Mouse (Mus musculus): ENCODE results near the gene Ccdc63. TPM values are rescaled to one million over a fixed set of nuclear protein-coding genes. Genes with fewer than 3 reads are reported as not detected.

The Ccdc63 gene
- total RNA-seq, 2 experiments from 2014 or later, result not detected

DNA sequence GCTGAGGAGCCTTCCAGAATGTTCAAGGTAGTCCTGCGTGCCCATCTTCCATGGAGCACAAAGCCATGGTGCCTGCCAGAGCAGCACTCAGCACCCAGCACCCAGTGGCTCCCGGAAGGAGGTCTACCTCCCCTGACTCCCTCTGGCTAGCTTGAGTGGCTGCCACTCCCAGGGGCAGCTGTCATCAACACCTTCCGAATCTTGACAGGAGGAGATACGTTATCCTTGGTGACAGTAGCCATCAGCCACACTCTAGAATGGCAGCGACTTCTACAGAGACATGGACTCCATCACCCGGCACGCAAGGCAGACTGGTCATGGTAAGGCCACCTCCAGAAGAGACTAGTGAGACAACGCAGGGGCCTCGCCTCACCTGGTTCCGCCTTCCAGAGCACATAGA is 46.2 kb downstream of the Ccdc63 start:
- DNase-seq (ENCODE audit: low spot score), result no peak
- intact Hi-C loops (cut with DNase I), result loop anchor here (5.0 kb wide), 1 partner anchor 92 kb away; no protein-coding TSS in a partner anchor

DNA sequence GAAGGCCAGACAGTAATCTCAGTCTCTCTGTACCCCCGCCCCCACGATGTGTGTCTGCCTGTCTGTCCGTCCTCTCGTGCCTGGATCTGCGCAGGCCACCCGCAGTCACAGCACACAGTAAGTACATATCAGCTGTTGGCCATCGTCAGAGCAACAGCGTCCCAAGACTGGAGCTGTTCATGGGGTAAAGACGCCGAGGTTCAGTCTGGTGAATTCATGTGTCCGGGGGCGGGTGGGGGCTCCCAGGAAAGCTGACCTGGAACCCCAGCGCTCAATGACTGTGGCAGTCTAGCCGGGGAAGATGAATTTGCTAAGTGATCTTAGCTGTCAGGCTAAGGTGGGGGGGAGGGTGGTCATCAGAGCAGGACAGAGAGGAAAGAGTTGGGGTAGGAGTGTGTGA is 46.9 kb downstream of the Ccdc63 start:
- DNase-seq (ENCODE audit: low spot score), result no peak
- intact Hi-C loops (cut with DNase I), result loop anchor here (5.0 kb wide), 1 partner anchor 91 kb away; no protein-coding TSS in a partner anchor

DNA sequence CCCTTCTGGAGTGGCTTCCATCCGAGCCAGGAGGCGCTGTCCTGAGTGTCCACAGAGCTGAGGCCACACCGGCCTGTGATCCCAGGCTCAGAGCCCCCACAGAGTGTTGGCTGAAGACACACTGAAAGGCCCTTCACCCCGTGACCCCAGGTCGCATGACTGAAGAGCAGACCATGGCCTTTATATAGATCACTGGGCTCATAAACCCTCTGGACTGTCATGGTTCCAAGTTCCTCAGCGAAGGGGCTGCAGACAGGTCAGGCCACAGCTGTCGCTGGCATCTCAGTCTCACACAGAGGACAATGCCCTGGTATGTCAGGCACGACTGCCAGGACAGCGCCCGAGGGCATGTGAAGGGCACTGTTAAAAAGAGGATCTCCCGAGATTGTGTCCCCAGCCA is 47.8 kb downstream of the Ccdc63 start:
- intact Hi-C loops (cut with DNase I), result loop anchor here (5.0 kb wide), 1 partner anchor 90 kb away; no protein-coding TSS in a partner anchor
- peak; percentile 37 for DNase-seq (ENCODE audit: low spot score)

DNA sequence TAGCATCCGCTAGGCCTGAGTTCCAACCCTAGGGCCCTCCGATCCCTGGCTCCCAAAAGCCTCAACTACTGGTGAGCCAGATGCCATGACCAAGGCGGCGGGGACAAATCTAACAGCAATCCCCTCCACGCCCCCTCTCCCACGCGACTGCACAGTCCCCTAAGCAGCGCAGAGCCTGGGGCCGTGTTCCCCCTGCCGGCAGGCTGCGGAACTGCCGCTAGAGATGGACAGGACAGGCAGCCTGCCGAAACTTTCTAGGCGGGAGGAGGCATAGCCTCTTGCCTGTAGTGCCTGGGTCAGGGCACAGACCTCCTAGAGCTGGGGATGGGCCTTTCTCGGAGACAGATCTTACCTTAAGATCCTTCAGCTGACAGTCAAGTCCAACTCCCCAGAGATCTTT is 49.6 kb downstream of the Ccdc63 start:
- DNase-seq (ENCODE audit: low spot score), result no peak
- intact Hi-C loops (cut with DNase I), result loop anchor here (5.0 kb wide), 1 partner anchor 89 kb away; no protein-coding TSS in a partner anchor

DNA sequence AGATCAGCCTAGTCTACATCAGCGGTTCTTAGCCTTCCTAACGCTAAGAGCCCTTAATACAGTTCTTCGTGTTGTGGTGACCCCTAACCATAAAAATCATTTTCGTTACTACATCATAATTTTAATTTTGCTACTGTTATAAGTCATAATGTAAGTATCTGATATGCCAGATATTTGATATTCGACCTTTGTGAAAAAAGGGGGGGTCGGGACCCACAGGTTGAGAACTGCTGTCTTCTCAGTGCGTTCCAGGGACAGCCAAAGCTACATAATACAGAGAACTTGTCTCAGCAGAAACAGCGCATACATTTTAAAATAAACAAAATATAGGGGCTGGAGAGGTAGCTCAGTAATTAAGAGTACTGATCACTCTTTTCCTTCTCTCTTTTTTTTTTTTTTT is 51.0 kb downstream of the Ccdc63 start:
- DNase-seq (ENCODE audit: low spot score), result no peak
- intact Hi-C loops (cut with DNase I), result loop anchor here (1.0 to 5.0 kb wide), 5 partner anchors 37 to 217 kb away; partner anchors contain the start of gene Cux2

DNA sequence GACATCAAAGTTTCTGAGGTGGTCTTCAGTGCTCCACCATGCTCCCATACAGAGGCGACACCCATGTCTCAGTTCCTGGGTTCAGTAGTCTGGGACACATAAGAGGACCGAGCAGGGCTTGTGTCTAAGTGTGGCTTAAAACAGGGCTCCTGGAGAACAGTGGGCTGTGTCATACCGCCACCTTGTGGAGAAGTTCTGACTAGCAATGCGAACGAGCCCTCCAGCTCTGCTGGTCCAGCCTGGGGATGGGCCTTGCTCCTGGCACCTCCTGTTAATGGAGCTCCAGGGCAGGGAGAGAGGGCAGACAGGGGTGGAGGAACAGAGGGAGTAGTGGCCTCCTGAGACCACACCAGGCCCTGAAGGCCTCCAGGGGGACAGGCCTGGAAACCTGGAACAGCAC is 51.7 kb downstream of the Ccdc63 start:
- intact Hi-C loops (cut with DNase I), result loop anchor here (1.0 to 5.0 kb wide), 4 partner anchors 37 to 217 kb away; partner anchors contain the start of gene Cux2

DNA sequence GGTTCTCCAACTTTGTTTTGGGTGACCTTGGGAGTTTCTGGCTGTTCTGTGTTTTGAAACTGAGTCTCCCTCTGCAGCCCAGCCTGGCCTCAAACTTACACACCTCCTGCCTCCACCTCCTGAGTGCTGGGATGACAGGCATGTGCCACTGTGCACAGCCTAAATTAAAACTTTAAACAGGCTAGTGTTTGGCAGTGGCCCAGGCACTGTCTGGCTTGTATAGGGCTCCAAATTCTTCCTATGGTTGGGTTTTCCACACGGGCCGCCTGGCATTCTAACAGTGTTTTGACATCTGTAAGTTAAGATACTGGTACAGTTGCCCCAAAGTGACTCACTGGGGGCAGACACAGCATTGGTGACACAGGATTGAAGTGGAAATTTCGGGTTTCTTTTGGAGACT is 54.5 kb downstream of the Ccdc63 start:
- intact Hi-C loops (cut with DNase I), result loop anchor here (5.0 kb wide), 2 partner anchors 34 to 194 kb away; partner anchors contain the start of gene Cux2
- no peak for DNase-seq (ENCODE audit: low spot score)

More for the DNA sequence above, 51.7 kb downstream of the Ccdc63 start:
- DNase-seq (ENCODE audit: low spot score), result peak; percentile 48

DNA sequence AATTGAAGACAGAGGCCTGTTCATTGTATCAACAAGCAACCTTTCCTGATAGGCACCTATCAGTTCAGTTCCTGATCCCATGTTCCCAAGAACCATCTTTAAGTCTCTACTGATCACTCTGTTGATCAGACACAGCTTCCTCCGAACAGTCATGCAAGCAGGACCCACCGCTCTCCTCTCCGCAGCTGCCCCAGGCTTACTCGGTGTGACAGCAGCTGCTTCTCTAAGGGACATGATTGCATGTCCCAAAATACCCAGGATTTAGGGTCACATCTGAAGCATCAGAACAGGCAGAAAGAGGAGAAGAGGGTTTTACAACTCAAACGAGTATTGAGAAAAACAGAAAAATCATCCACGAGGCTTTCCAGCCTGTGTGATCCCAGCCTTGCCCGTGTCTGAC is 55.3 kb downstream of the Ccdc63 start:
- intact Hi-C loops (cut with DNase I), result loop anchor here (5.0 kb wide), 2 partner anchors 33 to 193 kb away; partner anchors contain the start of gene Cux2
- no peak for DNase-seq (ENCODE audit: low spot score)

DNA sequence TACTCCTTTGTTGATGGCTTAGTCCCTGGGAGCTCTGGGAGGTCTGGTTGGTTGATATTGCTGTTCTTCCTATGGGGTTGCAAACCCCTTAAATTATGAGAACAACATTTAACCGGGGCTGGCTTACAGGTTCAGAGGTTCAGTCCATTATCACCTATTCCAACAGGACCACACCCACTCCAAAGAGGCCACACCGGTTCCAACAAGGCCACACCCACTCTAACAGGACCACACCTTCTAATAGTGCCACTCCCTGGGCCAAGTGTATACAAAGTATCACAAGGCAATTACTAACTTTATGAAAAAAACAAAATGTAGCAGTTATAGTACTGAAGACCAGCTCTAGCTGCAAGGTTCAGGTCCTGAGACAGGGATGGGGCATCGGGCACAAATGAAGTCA is 56.2 kb downstream of the Ccdc63 start:
- intact Hi-C loops (cut with DNase I), result no loop called here
- DNase-seq (ENCODE audit: low spot score), result no peak

DNA sequence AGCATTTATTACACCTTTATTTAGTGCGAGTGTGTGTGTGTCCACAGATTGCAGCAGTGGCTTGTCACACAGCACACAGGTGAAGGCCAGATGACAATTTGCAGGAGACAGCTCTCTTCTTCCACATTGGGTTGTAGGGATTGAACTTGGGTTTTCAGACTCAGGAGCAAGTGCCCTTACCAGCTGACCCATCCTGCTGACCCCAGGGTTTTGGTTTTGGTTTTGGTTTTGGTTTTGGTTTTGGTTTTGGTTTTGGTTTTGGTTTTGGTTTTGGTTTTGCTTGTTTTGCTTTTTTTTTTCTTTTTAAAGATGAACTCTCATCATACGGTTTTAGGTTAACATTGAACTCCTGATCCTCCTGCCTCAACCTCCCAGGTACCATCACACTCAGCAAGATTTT is 57.3 kb downstream of the Ccdc63 start:
- intact Hi-C loops (cut with DNase I), result no loop called here
- DNase-seq (ENCODE audit: low spot score), result no peak

DNA sequence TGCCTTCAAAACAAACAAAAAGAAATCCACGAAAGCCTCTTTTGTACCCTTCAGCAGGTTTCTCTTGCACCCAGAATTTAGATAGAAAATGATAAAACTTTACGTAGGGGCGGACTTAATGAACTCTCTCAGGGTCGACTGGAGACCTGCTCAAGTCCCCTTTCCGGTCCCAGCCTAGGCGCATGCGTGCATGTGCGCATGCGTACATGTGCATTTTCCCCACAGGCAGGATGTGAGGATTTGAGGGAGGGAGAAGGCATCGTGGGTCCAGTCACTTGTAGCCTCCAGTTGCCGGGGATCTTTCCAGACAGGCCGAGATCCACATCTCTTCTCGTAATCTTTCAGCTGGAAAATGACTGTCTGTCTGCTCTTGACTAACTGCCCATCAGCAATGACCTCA is 59.2 kb downstream of the Ccdc63 start:
- no peak for DNase-seq (ENCODE audit: low spot score)
- intact Hi-C loops (cut with DNase I), result no loop called here

DNA sequence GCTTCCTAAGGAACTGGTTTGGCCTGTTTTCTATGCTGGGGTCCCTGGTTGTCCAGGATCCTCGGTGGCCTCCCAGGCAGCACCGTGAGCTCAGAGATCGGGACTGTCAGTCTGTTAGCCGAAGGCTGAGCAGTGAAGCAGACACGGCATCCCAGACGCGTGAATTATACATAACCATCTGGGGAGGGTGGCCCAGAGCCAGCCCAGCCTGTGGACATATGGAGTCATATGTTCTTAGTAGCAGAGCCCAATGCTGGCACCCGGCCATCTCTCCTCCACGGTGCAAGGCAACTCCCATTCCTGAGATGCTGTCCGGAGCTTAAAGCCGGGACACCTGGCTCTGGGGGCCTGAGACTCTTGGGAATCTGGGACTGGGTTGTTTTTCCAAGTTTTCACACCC is 59.7 kb downstream of the Ccdc63 start:
- no peak for DNase-seq (ENCODE audit: low spot score)
- intact Hi-C loops (cut with DNase I), result no loop called here

DNA sequence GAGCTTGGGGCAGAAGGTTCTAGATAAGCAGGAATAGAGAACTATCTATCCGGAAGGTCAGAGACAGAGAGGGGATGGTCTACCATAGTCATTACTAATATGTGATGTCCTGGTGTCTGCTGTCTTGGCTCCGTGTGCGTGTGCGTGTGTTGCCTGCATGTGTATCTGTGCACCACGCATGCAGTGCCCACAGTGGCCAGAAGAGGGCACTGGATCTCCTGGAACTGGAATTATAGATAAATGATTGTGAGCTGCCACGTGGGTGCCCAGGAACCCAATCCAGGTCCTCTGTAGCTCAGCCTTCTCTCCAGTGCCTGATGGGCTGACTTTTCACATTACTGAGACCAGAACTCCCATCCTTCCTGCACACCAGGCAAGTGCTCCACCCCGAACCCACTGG is 60.8 kb downstream of the Ccdc63 start:
- intact Hi-C loops (cut with DNase I), result no loop called here
- DNase-seq (ENCODE audit: low spot score), result no peak

DNA sequence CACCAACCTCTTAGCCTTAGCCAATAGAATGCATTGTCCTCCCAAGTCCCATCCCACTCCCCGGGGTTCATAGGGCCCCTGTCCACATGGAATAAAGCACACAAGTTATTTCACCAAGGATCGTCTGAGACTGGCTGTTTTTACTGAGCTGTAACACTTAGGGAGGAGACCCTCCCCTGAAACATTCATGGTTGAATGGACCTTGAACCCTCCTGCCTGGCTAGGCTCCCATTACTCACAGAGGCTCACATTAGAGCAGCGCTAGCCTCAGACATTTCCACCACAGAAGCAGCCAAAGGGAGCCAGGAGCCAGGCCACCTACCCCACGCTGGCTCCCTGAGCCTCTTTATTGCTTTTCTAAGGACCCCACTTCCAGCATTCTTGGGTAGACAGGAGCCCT is 63.4 kb downstream of the Ccdc63 start:
- DNase-seq (ENCODE audit: low spot score), result no peak
- intact Hi-C loops (cut with DNase I), result no loop called here

DNA sequence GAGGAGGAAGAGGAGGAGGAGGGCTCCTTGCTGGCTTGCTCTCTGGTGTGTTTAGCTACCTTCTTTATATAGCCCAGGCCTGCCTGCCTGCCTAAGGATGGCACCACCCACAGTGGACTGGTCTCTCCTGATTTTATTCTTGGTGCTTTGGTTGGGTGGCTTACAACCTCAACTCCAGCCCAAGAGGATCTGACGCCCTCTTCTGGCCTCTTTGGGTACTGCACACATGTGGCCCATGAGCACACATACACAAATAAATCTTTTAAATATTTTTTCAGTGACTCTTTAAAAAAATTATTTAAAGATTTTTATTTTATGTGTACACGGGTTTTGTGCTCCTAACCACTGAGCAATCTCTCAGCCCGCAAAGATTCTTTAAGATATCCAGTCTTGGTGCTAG is 64.9 kb downstream of the Ccdc63 start:
- intact Hi-C loops (cut with DNase I), result no loop called here
- no peak for DNase-seq (ENCODE audit: low spot score)

DNA sequence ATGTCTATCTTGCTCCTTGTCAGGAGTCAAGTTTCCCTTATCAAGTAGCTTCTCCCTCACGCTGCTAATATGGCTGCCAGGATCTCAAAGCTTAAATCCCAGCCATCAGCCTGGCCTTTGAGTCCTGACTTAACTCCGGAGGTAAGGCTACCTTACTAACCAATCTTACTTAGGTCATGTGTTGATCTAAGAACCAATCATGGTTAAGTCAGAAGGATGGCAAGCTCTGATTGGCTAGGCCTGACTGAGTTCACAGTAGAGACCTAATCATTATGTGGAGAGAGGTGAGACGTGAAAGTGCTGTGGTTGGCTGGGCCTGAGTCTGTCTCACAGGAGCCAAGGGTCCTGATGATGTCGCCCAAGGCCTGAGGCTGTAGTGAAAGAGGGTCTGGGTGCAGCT is 68.6 kb downstream of the Ccdc63 start:
- intact Hi-C loops (cut with DNase I), result no loop called here
- DNase-seq (ENCODE audit: low spot score), result no peak

DNA sequence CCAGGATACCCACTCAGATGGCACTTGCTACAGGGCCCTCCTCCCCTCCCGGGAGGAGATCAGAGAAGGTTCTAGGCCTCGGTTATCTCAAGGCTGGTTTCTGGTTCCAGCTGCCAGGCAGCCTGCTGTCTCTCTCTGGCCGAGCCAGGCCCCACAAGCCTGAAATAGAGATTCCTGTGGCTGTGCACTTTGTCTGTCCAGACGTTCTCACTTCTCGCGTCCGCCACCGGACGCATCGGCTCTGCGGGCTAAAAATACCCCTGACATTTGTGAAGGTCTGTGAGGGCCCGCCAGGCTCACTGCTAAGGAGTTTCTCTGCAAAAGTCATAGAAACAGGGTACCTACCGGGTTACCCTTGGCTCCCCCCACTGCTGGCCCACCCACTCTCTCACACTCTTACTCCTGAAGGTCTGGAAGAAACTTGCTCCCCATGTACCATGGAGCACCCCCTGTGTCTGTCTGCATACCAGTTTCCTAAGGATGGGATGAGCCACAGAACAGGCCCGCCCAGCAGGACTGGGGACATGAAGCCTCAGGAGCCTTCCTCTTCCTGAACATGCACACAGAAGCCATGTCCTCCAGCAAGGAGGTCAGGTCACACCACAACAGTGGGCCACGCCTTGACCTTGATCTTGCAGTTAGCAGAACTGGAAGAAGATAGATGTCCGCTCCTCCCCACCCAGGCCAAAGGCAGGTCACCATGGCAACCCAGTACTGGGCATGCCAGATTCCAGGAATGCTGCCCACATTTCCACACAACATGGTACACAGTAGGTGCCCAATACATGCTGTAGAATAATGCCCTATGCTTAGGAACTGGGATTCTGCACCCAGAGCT is 69.4 kb downstream of the Ccdc63 start:
- intact Hi-C loops (cut with DNase I), result no loop called here
- no peak for DNase-seq (ENCODE audit: low spot score)

DNA sequence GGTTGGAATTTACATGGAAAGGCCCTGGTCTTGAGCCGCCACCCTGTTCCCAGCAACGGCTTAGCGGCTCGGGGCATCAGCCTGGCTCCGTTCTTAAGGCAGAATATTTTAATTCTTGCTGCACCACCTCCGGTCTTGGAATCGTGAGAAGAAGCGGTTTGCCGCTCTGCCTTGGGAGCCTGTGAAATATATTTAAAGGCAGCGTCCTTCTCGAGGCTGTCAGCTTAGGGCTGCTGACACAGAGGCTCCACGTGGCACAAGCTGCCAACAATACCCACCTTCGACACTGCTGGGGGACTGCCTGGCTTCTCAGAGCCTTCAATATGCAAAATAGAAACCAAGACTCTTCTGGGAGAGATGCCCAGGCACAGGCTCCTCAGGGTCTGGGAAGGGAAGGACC is 72.1 kb downstream of the Ccdc63 start:
- intact Hi-C loops (cut with DNase I), result no loop called here
- no peak for DNase-seq (ENCODE audit: low spot score)

DNA sequence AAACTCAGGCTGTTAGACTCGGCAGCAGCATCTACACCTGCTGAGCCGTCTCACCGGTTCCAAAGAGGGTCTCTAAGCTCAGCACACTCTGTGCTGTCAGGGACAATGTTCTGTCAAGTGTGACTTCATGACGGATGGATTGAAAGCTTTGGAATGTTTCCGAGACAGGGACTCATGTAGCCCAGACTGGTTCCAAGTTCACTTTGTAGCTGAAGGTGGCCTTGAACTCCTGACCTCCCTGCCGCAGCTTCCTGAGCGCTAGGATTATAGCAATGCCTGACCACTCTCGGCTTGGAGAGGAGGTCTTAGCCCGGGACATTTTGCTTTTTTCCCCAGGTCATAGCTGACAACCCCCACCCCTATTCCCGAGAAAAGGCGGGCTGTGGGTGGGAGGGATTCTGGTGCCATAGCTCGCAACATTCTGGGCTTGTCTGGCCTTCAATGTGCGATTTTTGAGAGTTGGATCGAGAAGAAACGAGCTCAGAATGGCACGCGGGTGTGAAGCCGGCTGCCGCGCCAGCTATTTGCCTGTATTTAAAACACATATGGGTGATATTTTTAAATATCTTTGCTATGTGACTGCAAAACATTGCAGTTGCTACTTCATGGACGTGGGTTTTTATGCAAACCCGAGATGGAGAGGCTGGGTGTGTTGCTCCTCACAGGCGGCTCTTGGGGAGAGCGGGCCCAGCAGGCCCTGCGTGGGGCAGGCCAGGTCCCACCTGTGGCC is 77.3 kb downstream of the Ccdc63 start:
- intact Hi-C loops (cut with DNase I), result no loop called here

DNA sequence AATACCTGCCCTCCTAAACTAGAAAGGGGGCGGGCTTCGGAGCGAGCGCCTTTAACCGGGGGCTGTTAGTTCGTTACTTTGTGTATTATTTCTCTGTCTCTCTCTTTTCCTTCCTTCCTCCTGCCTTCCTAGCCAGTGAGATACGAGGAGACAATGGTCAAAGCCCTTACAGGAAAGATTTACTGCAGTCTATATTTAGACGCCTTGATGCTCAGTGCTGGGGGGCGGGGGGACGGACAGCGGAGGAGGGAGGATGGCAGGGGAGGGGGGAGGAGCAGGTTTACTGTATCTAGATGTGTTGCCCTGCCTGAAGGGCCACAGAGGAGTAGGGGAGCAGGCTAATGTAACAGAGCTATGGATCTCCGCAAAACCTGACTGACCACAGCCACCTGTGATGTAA is 78.1 kb downstream of the Ccdc63 start:
- no peak for DNase-seq (ENCODE audit: low spot score)

More for the DNA sequence above, 77.3 kb downstream of the Ccdc63 start:
- DNase-seq (ENCODE audit: low spot score), result no peak

More for the DNA sequence above, 78.1 kb downstream of the Ccdc63 start:
- intact Hi-C loops (cut with DNase I), result no loop called here
